Mouse (Mus musculus) cerebral cortex, adult 2 months (tissue): Measurements from ENCODE around the gene Wdr25.

Source experiments
- WGBS: fragments of 180-500 bp; shearing (Covaris S2); methylation state at CpG from one replicate; pipeline ENCODE4 v1.1.7; 2018; 5-methylcytosine and 5-hydroxymethylcytosine counted together

Gene Wdr25

DNA sequence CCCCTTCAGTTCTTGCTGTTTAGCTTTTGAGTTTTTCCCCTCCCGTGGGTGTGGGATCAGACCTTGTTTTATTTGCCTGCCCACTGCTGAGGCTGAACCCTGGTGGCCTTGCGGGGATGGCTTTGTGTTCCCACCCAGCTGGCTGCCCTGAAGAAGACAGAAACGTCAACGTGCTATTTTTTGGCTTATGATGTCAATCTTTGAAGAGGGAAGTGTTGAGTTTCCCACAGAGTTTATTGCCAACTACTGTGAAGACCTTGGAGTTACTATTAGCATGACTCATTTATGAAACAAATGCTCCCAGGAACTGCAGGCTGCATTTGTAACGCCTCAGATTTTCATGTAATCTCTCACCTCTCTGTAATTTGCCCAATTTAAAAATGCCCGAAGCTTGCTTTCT is 43.4 kb downstream of the Wdr25 start:
- 45% methylated on average over 6 of the region's 6 CpGs for WGBS

DNA sequence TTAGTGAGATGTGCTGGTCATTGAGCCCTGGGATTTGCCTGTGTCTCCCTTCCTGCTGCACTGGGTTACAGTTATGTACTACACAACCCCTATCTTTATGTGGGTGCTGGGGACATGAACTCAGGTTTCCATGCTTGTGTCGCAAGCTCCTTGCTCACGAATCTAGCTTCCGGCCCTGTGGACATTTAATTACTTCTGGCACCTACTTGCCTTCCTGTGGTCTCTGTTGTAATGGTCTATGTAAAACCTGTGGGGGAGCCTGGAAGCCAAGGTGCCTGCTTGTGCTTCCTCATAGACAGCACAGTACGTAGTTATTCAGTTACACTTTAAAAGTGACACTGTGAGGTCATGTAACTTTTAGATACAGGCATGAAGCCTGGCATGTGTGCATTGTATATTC is 44.1 kb downstream of the Wdr25 start:
- WGBS: 85% methylated on average over 4 of the region's 4 CpGs

DNA sequence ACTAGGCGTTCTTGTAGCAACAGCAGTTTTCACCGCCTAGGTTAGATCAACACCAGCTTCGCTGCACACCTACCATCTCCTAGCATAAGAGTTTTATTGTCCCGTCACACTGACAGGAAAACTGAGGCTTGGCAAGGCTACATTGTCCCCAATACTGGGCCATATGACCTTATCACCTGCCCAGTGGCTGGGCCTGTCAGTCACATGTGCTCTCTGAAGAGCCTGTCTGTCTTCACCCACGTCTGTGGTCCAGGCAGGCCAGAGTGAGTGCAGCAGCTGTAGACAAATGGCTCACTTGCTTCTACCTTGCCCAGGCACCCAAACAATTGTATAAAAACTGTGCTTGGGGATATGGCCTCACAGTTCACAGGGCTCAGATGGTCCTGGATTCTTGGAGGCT is 45.4 kb downstream of the Wdr25 start:
- WGBS: 96% methylated on average over 5 of the region's 5 CpGs

DNA sequence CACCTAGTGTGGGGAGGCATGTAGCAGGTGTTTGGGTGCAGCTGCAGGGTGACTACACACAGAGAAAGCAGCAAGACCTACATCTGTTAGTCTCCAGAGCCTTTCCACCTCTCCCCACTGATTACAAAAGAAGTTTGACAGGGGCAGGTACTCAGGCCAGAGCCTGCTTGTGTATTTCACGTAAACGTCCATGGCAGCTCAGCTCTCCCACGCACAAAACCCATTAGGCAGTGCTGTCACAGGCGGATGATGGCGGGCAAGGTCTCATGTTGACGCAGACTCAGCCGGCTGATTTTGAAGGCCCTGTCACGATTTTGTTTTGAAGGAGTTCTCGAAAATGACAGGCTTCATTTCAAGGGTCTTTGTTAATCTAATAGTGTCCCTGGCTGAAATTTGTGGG is 45.9 kb downstream of the Wdr25 start:
- 89% methylated on average over 9 of the region's 9 CpGs for WGBS

DNA sequence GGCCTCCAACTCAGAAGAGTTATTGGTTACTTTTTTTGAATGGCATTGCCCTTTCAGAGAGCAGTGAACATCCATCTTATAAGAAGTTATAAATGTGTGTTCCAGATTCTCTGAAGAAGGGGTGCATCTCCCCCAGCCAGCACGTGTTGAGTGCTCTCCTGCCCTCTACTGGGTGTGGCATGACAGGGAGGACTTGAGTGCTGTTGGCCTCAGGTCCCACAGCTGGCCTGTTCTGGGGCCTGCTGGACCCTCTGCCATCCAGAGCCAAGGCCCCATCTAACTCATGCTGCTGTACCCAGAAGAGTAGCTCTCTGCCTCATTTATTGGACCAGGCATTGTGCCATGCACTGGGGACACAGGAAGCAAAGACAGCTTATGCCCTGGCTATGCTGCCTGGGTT is 46.8 kb downstream of the Wdr25 start:
- 64% methylated on average over 1 of the region's 1 CpGs for WGBS

DNA sequence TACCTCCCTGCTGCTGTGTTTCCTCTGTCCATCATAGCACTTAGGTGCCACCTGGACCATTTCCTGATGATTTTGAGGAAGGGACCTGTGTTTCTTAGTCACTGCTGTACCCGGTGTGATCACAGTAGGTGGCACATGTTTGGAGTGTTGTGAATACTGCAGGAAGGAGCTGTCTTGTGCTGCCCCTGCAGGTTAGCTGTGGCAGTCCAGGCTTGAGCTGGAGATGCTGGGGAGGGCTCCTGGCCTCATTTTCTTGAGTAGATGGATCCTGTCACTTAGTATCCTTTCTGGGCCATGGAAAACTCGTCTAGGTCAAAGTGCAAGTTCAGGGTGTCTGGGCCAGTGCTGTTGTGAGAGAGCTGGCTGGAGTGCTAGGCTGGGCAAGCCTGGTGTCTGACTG is 47.9 kb downstream of the Wdr25 start:
- 57% methylated on average over 2 of the region's 2 CpGs for WGBS

DNA sequence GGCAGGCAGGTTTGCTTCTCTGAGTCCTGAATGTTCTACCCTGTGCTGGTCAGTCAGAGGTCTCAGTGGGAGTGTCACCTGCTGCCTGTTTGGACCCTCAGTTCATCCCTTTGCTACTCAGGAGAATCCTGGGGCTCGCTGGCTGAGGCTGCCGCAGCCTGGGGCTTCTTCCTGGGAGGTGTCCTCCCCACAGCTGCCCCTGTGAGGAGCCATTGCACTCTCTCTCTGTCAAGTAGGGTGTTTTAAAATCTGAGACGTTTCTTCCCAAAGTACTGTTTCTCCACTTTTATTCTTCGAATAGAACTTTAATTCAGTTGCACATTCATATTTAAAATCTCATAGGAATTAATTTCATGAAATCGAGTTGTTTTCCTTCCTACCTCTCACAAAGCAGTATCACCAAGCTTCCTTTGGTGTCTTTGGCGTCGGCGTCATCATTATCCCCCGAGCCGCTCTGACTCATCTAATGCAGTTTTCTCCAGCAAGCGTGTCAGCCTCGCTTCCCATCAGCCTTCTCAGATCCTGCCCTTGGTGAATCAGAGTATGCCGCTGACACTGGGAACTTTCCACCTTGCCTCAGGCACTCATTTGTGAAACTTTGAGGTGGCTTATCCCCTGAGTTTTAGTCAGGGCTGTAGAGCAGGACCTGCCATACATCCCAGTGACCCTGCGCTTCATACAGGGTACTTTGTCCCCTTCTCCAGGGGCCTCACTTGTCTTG is 48.9 kb downstream of the Wdr25 start:
- WGBS: 72% methylated on average over 14 of the region's 14 CpGs

DNA sequence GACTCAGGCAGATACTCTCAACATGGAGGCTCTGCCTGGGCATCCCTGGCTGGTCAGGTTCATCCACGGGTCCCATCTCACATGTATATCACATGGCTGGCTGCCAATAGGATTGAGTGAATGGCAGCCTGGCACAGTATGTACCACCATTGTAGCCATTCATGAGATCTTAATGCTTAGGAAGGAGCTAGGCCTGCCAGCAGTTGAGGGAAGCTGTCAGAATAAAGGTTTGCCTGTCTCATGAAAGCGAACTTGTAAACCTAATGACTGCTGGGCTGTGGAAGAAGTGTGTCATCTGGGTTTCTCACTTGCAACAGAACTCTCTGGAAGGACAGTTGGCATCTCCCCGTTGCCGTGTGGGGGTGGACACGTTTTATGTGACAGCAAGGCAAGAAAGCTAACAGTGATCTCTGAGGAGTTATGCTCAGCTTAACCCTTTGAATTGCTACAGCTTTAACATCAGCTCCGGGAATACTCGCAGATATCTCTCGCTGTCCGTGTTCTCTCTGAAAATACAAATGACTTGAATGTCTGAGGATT is 59.6 kb downstream of the Wdr25 start:
- WGBS: 48% methylated on average over 9 of the region's 9 CpGs

DNA sequence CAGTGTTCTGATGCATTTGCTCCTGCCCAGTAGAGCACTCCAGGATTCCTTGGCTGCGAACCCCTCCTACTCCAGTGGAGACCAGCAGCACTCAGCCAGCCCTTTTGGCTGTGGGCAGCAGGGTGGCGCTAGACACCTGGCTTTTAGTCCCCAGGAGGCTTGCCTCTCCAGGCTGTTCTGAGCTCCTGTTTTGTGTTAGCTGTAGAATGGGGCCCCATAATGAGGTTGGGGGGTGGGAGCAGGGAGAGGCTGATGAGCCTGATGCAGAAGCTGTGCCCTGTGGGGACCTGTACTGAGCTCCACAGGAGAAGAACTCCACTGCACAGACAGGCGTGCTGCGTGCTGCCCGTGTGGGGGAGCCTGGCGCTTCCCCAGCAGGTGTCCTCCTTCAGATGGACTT is 60.4 kb downstream of the Wdr25 start:
- WGBS: 38% methylated on average over 6 of the region's 6 CpGs

DNA sequence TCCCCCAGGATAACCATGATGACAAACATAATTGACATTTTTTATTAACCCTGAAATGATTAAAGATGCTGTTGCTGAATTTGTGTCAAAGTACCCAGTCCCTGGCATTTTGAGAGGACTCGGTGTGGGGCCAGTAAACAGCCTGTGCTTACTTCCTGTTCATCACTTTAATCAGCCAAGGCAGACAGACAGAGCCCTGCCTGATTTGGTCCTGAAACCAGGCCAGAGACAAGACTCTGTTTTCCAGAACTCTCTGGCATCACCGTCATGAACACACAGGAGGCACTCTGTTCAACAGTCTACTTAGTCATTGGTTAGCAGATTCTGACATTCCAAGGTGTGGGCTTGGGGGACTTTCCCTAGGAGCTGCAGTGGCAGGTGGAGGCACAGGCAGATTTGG is 61.0 kb downstream of the Wdr25 start:
- 44% methylated on average over 2 of the region's 2 CpGs for WGBS

DNA sequence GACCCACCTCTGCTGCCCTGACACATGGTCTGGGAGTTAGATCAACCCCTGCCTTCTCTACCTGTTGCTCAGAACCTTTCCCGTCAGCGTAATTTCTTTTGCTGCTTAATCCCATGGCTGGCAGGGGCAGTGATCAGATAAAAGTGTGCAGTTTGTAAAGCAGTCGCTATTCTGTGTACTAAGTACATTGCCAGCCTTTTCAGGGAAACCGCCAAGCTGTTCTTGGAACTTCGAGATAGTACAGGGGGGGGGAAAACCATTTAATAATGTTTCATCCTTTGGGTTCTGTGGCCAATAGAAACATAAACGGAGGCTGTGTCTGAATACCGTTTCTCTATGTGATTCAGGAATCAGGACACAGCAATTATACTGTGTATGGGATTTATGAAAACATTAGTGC is 65.1 kb downstream of the Wdr25 start:
- 65% methylated on average over 7 of the region's 7 CpGs for WGBS

DNA sequence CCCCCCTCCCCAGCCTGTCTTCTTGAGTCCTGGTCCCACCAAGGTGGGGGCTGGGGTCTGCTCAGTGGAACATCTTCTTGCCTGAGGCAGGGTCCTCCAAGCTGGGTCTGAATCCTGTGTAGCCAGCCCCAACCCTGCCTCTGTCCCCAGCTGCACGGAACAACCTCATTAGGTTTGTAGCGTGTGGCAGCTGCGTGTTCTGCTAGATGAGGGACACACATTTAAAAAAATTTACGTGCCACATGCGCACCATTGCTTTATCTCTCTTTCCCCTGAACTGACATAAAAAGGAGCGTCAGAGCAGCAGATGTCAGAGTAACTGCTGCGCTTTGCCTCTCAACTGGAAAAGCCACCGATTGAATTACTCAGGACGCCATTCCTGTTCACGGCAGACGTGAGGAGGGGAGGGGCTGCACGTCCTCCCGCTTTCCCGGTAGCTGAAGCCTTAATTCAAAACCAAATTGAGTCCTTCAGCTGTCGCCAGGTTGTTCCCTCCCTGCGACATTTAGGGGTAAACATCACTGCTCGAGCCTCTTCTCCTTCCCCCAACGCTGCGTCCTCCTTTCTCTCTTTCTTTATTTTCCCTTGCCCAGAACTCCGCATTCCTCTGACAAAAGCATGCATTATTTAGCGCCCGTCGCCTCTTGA is 65.7 kb downstream of the Wdr25 start:
- 23% methylated on average over 23 of the region's 23 CpGs for WGBS

DNA sequence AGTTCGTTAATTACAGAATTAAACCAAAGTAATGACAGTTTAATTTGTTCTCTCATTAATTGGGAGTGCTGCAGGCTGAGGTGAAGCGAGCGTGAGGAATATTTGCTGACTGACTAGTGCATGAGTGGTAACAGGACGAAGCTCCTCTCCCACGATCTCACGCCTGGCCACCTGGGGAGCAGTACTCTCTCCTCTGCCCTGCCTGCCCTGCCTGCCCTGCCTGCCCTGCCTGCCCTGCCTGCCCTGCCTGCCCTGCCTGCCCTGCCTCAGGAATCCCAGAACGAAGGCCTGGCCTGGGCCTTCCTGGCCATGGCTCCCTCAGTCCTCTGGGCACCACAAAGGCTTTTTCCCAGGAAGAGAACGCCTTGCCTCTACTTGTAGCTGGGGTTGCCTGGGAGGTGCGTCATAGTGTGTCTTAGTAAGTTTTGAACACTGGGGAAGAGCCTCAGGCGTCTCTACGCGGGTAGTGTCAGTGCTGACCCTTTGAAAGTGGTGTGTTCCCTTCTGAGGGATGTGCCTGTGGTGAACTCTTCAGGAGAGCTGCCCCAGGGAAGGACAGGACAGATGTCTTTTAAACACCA is 66.3 kb downstream of the Wdr25 start:
- 52% methylated on average over 12 of the region's 12 CpGs for WGBS

DNA sequence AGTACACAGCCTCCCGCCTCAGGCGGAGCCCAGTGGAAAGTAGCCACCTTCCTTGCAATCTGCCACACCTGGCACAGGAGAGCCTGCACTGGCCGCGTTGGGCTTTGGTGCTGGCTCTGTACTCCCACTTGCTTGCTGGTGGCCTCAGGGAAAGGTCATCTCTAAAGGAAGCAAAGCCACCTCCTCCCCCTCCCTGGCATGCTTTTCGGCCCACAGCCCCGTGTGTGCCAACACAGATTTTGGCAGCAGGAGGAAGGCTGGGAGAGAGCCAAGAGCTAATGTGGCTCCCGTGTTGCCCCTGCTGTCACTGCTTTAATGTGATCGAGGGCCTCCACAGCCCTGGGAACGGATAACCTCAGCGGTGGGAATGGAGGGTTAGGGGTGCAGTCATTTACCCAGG is 66.8 kb downstream of the Wdr25 start:
- WGBS: 31% methylated on average over 10 of the region's 10 CpGs

DNA sequence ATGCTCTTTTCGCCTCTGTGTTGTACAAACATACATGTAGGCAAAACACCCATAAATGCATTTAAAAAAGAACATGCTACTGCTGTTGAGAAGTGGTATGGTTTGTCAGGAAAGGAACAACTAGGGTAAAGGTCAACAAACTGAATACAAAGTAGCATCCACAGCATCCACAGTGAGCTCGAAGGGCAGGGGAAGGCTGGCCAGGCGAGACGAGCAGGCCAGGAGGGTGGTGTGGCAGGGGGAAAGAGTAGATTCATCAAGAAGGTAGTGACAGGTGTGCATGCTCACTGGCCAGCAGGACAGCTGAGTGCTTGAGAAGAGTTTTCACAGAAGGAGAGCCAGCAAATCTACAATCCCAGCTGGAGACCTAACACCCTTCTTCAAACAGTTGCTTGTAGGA is 74.2 kb downstream of the Wdr25 start:
- WGBS: 85% methylated on average over 4 of the region's 4 CpGs

DNA sequence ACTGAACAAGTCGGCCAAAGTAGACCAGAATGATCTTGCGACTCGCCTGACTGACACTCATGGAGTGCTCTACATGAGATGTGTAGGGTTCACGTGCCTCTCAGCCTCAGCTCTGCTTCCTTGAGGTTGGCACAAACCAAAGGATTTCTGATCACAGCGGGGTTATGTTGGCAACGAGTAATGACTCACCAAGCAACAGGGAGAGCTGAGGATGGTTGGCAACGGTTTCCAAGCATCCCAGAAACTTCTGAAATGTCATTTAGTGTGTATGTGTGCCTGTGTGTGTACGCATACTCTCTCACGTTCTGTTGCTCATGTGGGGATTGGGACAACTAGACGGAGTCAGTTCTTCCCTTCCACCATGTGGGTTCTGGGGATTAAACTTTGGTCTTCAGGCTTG is 74.6 kb downstream of the Wdr25 start:
- 53% methylated on average over 10 of the region's 10 CpGs for WGBS

DNA sequence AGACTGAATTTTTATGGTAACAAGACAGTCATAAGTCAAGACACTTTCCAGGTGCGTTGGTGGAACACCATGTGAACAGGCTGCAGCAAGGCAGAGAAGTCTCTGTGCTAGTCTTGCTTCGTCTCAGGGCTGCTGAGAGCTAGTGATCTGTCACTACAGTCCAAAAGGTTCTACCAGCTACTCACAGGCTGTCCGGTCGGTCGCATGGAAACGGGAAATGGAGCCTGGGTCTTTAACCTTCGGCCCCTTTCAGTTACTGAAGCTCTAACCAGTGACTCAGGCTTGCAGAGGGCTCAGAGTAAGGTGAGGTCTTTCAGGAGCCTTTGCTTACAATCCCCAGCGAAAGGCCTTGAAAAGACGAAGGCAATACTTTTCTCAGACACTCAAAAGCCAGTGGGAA is 78.0 kb downstream of the Wdr25 start:
- 90% methylated on average over 9 of the region's 9 CpGs for WGBS

DNA sequence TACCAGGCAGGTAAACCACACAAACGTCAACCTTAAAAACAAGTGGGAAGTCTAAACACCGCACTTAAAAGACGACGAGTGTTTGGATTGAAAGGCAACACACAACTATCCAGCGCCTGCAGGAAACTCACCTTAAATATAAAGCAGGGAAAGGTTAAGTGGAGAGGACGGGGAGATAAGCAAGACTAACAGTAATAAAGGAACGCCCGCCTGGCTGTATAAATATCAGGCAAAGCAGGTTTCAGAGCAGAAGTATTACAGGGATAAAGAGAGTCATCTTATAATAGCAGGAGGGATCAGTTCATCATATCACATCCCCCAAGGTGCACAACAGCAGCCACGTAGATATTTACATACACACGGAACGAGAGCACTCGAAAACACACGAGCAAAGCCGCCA is 78.8 kb downstream of the Wdr25 start:
- WGBS: 94% methylated on average over 14 of the region's 14 CpGs

DNA sequence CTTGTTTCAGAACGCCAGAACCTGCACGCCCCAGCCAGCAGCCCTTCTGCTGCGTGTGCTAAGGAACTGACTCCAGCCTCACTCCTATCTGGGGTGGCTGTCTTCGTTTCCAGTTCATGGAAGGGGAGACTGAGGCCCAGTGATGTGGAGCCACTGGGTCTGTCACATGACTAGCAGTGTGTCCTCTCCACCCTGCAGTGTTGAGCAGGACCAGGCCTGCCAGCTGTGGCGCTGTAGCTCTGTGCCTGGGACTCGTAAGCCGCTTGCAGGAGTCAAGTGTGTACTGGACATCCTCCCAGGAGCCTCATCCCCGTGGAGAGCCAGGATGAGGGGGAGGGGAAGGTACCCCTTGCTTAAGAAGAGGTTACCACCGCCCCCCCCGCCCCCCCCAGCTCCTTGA is 86.5 kb downstream of the Wdr25 start:
- WGBS: 37% methylated on average over 10 of the region's 10 CpGs

DNA sequence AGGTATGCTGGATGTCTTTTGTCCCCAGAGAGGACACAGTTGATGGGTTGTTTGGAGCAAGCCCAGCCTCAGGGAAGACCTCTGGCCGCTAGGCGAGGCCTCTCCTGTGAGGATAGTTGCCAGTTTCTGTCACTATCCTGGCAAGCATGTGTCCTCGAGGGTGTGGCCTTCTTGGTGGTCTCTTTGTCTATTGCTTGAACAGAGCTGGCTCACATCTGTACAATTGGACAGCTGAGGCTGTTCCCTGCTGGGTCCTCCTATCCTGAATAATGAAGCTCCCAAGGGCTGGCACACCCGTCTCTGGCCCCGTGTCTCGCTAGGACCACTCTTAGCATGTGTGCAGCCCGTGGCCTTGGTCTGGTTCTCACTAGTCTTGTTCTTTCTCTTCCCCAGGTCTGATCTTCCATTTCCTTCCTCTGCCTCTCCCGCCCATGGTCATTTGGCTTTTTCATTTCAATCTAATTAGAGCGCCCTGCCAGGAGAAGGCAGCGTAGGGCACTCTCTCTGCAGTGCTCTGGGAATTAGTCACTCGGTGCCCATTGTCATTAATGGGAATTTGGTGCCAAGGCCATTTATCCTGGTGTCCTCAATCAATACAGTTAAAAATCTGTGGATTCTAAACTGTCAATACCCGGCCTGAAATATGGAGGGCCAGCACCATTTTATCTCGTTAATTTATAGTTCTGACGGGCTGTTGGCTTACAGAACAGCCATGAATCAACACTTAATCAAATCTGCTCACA is 88.7 kb downstream of the Wdr25 start:
- 76% methylated on average over 14 of the region's 14 CpGs for WGBS

DNA sequence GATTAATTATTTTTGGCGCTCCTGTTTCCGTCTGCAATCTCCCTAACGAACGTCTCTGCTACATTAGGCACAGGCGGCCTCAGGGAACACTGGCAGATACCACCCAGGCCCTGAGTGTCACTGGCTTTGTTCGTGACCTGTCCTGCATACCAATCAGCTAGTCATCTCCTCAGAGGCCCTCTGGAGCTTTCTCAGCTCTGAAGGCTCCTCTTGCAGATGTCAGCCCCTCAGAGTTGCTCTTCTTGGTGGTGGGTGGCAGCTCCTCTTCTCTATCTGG is 89.2 kb downstream of the Wdr25 start:
- 88% methylated on average over 6 of the region's 6 CpGs for WGBS

DNA sequence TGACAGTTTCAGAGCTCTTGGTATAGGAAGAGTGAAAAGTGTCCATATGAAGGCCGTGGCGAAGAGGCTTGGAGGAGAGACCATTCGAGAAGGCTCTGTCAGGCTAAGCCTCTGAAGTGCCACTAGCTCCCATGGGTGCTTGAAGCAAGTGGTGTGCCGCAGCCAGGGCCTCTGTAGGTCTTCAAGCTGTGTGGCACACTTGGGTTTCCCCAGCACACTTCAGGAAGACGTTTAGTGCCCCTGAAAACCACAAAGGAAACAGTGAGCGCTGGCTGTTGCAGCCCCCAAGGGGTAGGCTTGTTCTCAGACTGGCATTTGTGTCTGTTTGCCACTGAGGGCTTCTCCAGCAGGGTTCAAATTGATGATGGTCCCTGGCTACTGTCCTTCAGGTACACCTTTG is 90.1 kb downstream of the Wdr25 start:
- WGBS: 95% methylated on average over 6 of the region's 6 CpGs

DNA sequence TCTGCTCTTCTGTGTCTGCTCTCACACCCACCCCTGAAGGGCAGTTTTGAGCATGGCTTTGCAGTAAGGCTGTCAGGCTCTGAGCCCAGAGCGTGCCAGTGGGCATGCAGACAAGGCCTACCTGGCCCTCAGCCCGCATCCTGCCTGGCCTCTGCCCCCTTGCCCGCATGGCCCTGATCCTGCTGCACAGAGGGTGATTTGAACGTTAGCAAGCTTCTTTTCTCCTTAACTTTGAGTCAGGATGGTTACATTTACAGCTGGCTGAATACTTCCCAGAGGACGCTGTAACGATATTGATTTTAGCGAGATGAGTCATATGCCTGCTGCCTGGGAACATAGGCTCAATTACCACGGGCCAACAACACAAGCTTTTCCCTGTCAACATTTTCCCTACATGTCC is 91.0 kb downstream of the Wdr25 start:
- WGBS: 61% methylated on average over 8 of the region's 8 CpGs
